Mouse (Mus musculus) liver, adult 2 months (tissue): ENCODE results near the gene Xiap.

Experiments
- CTCF ChIP-seq: fragments of 200-500 bp; IDR thresholded peaks from 2 replicates; pipeline ENCODE4 v1.5.1; 2011; ENCODE audit warnings: low read depth, low read length, control low read depth
- POLR2A ChIP-seq: fragments of 200-500 bp; IDR thresholded peaks from 2 replicates; pipeline ENCODE4 v1.6.1; 2011; ENCODE audit warnings: low read length, control low read depth; ENCODE audit not compliant: insufficient read depth; ENCODE audit errors: extremely low read depth

GRCm38 (mm10) chrX:42013776-42014175 is 45.7 kb upstream of the Xiap start:
- TF ChIP-seq CTCF (no peak), POLR2A (no peak)
